In the genomic region with DNA sequence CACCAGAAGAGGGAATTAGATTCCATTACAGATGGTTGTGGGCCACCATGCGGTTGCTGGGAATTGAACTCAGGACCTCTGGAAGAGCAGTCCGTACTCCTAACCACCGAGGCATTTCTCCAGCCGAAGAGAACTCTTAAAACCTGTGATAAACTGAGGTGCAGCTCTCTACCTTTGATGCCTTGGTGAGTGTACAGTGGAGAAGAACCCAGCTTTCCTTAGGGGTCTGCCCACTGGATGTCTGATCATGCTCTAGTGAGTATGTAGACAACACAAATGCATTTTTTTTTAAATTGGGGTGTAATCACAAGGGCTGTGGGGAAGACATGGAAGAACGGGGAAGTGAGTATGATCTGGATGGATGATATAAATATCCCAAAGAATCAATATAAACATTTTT, we compare ENCODE assay signal across 16 mouse cellular contexts.
"Had no signal": no experiment of that assay in that cellular context is flagged by ENCODE, and none has a peak within 500 bp of the region (broad histone marks: within the 10 kb centered on the region; RNA-seq: fewer than 3 reads in every experiment).

No protein-coding gene starts in this region.

- H3K9ac ChIP-seq: neural tube, embryonic 13.5 days; neural tube, embryonic 15.5 days; stomach, embryonic 15.5 days had no signal

- H3K27me3 ChIP-seq: stomach, embryonic 15.5 days had no signal

- H3K4me3 ChIP-seq: neural tube, embryonic 13.5 days; neural tube, embryonic 15.5 days; stomach, embryonic 15.5 days had no signal

- H3K4me2 ChIP-seq: neural tube, embryonic 13.5 days; neural tube, embryonic 15.5 days; stomach, embryonic 15.5 days had no signal

- H3K9me3 ChIP-seq: neural tube, embryonic 13.5 days; neural tube, embryonic 15.5 days; stomach, embryonic 15.5 days had no signal

- H3K27ac ChIP-seq: neural tube, embryonic 13.5 days; neural tube, embryonic 15.5 days; stomach, embryonic 15.5 days; stomach, postnatal 0 days had no signal

- DNase-seq: retina, postnatal 1 day; right cerebral cortex, adult 18-20 months; right cerebral cortex, postnatal 14 days; right cerebral cortex, postnatal 25 days; right cerebral cortex, postnatal 4 days; spleen, adult 18-20 months; thymus, adult 18-20 months; thymus, adult 2 months; thymus, postnatal 14 days; thymus, postnatal 25 days; thymus, postnatal 36 days; thymus, postnatal 4 days had no signal
